Mouse (Mus musculus) heart, postnatal 4 days (tissue): ENCODE measurements around the gene Aebp2. TPM values are rescaled to one million over a fixed set of nuclear protein-coding genes. Genes with fewer than 3 reads are reported as not detected.
A peak's percentile ranks its signal among the peaks of the same experiment; 100 is the strongest.

Experiments
- DNase-seq: peaks from one replicate; pipeline ENCODE4 v3.0.0; 2021
- total RNA-seq, 2 experiments: library from RNA; stranded (reverse); gene quantifications; 2 replicates each; pipeline ENCODE4 v1.2.3; 2021

The Aebp2 gene
- total RNA-seq, 2 experiments from 2014 or later = 49.0 to 49.1 TPM

DNA sequence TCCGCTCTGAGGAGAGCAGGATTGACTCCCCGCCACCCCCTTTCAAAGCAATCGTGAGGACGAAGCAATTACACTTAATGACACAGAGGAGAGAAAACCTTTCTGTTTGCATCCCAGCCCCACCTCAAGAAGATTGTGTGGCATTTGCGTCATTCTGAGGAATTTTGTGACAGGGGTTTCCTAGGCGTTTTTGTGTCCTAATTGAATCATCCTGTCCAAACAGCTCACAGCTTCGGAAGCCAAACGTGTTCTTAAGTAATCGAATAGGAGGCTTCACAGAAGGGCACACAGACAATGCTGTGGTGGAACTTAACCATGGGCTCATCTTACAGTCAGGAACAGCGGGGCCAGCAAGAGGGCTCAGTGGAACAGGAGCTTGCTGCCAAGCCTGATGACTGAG lies 15.9 kb upstream of the Aebp2 start:
- no peak for DNase-seq

- no peak for DNase-seq
These were observed 13.8 kb upstream of the Aebp2 start for GRCm38 (mm10) chr6:140608666-140609065.

GRCm38 (mm10) chr6:140609533-140609932 lies 12.9 kb upstream of the Aebp2 start:
- no peak for DNase-seq

- no peak for DNase-seq
These were observed 12.3 kb upstream of the Aebp2 start for GRCm38 (mm10) chr6:140610117-140610516.

GRCm38 (mm10) chr6:140611282-140611681 lies 11.2 kb upstream of the Aebp2 start:
- peak; percentile 25 for DNase-seq

- no peak for DNase-seq
These were observed 10.5 kb upstream of the Aebp2 start for GRCm38 (mm10) chr6:140611893-140612473.

DNA sequence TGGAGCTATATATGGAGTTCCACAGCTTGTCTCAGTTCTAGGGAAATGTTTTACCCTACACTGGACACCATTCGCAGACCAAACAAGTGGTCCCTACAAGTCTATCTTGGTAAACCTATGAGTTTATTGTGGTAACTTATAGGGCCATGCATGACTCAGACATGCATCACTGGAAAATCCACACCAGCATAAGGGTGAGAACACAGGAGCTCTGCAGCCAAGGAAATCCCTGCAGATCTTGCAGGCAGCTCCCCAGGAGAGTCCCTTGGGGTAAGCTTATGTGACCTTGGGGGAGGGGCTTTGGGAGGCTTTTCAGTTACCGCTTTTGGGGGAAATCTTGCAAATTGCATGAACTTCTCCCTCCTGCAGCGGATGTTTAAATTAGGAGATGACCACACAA lies 8.6 kb upstream of the Aebp2 start:
- no peak for DNase-seq

GRCm38 (mm10) chr6:140614711-140615110 lies 7.8 kb upstream of the Aebp2 start:
- DNase-seq = no peak

DNA sequence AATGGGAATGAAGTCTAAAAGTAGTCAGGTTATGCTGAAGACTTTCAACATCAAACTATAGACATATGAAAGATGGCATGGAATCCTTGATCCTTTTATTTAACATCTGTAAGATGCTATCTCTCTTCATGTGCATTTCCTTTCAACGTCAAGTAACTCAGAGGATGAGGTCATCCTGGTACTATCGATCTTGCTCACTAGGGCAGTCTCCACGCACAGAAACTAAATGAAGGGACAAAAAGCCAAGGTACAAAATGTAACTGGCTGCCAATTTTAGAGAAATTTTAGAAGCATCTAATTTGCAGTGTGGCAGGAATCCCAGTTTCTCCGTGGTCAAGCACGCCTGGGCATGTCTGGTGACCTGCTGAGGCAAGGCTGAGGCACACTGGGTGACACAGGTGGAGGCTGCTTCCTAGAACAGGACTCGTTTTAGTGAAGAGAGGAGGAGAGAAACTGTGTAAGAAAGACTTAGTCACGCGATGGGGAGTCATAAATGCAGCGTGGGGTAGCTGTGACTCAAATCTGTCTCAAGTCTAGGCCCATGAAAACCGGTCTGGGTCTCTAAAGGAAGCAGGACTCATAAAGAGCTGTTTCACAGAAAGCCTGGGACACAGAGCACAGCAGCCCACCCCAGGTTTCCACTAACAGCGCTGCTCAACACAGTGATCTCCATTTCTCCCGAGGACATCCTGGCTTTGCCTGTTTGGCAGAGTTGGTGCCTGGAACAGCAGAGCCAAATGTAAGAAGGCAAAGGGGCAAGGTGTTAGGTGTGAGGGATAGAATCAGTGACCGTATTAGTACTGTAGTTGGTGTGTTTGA lies 1.7 kb upstream of the Aebp2 start:
- DNase-seq = no peak

GRCm38 (mm10) chr6:140621622-140622021 lies 841 bp upstream of the Aebp2 start:
- DNase-seq = no peak

- DNase-seq = peak; percentile 96
These were observed 998 bp downstream of the Aebp2 start for GRCm38 (mm10) chr6:140623226-140624095.

DNA sequence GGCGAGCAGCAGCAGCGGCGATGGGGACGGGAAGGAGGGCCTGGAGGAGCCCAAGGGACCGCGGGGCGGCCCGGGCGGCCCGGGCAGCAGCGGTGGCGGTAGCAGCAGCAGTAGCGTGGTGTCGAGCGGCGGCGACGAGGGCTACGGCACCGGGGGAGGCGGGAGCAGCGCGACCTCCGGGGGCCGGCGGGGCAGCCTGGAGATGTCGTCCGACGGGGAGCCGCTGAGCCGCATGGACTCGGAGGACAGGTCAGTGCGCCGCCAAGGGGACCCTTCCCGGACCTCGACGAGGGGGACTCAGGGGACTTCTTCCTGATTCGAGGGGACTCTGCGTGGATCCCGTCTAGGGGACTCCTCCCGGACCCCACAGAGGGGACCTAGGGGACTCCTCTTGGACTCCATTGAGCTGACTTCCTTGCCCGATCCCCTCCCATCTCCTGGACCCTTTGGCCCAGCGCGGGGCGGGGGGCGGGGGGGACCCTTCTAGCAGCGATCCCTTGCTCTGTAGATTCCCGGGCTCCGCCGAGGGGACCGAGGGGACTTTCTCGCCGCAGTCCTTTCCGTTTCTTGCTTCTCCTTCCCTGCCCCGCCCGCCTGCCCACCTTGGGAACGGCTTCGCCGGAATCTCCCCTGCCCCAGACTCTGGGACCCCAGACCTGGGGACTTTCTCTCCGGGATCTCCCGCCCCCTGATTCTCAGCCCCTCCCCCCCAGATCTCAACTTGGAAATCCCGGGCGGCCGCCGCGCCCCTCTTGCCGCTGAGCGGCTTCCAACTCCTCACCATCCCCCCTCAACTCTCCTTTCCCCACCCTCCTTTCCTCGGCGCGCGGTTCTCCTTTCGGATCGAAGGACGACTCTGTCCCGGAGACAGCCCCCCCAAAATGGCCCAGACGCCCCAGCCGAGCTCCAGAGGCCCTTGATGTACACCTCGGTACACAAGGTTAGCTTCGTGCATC lies 1.9 kb downstream of the Aebp2 start:
- DNase-seq = peak; percentile 61

DNA sequence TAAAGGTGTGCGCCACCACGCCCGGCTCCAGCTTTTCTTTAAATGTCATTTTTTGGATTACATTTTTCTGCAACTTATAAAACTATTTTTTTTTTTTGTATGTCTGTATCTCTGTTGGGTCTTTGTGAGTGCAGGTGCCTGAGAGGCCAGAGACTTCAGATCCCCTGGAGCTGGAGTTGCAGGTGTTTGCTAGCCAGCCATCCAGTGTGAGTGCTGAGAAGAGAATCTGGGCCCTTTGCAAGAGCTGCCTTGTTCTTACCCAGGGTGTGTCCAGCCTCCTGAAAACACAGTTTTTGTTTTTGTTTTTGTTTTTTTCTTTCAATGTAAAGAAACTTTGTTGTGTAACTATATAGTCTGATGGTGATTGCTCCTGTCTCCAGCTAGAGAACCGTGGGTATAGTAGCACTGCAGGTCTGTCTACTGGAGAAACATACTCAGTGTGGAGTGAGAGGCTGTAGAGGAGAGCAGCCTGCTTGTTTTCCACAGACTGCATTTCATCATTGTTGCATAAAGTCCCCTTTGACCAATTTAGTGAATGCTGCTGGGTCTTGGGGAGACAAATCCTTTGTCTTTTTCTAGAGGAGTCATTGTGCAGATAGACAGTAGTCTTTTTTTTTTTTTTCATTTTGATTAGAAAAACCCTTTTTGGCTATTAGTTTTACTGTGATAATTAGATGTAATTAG lies 6.9 kb downstream of the Aebp2 start:
- no peak for DNase-seq

DNA sequence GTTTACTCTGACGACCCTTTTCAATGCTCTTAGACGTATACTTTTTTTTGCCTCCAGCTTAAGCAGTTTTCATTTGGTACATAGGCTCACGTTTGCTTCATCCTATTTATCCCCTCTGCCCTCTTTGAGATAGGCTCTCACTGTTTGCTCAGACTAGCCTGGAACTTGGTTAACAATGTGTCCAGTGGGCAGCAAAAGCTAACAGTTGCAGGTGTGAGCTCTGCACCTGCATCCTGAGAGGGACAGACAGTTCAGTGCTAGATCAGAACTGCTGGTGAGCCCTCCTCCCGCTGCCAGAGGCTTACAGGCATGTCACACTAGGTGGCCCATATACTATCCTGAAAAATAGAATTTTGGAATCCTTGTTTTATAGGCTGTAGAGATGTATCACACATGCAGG lies 7.8 kb downstream of the Aebp2 start:
- no peak for DNase-seq

DNA sequence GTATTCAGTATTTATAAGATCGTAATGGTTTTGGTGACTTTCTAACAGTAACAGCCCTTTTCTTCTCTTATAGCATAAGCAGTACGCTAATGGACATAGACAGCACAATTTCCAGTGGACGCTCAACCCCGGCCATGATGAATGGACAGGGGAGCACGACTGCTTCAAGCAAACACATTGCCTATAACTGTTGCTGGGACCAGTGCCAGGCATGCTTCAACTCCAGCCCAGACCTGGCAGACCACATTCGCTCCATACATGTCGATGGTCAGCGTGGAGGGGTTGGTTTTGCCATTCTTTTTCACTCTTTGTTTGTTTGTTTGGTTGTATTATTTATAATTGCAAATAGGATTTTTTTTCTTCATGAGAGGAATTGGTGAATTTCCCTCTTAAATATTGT lies 11.2 kb downstream of the Aebp2 start:
- peak; percentile 54 for DNase-seq

GRCm38 (mm10) chr6:140636290-140636689 lies 13.8 kb downstream of the Aebp2 start:
- DNase-seq = no peak

GRCm38 (mm10) chr6:140642010-140642409 lies 19.5 kb downstream of the Aebp2 start:
- no peak for DNase-seq

- DNase-seq = no peak
These were observed 20.2 kb downstream of the Aebp2 start for GRCm38 (mm10) chr6:140642655-140643054.

GRCm38 (mm10) chr6:140645931-140646330 lies 23.5 kb downstream of the Aebp2 start:
- no peak for DNase-seq

DNA sequence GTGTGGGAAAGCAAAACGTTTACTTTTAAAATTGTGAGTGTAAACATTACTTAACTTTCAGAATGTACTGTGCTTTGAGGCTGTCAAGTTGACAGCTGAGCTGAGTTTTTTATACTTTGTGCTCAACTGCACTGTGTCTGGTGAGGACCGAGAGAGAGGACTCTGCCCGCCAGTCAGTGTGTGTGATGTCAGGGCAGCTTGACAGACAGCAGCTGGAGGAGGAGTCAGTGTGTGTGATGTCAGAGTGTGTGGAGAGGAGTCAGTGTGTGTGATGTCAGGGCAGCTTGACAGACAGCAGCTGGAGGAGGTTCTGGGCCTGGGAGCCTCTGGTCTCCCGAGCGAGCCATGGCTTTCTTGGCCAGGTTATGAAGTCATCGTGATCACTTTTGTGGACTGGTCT lies 24.4 kb downstream of the Aebp2 start:
- DNase-seq = peak; percentile 30

- no peak for DNase-seq
These were observed 27.3 kb downstream of the Aebp2 start for GRCm38 (mm10) chr6:140649812-140650211.
